Mouse (Mus musculus) induced T-regulatory cell, adult 2 months (primary cell): ENCODE measurements around the gene Nog.

Source experiments
- DNase-seq: peaks from one replicate; pipeline ENCODE4 v3.0.0-alpha.2; 2012; ENCODE audit warnings: low read depth

Gene Nog

DNA sequence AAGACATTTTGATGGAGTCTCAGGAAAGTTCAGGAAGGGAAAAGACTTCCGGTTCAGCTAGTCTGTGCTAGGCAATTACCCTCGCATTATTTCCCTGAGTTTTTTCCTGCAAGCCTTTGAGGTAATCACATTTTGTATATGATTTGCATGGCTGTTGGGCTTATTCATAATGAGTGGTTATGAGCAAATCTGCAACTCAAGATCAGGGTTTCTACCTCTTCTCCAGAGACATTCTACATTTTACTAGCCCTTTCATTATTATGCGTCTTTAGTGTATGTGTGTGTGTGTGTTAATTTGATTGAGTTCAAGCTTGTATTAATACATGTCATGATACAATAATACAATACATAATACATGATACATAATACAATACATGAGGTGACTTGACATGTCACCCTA, 34.6 kb downstream of the Nog start:
- DNase-seq, result no peak

- no peak for DNase-seq
These were observed 37.1 kb downstream of the Nog start for GRCm38 (mm10) chr11:89265080-89265479.

DNA sequence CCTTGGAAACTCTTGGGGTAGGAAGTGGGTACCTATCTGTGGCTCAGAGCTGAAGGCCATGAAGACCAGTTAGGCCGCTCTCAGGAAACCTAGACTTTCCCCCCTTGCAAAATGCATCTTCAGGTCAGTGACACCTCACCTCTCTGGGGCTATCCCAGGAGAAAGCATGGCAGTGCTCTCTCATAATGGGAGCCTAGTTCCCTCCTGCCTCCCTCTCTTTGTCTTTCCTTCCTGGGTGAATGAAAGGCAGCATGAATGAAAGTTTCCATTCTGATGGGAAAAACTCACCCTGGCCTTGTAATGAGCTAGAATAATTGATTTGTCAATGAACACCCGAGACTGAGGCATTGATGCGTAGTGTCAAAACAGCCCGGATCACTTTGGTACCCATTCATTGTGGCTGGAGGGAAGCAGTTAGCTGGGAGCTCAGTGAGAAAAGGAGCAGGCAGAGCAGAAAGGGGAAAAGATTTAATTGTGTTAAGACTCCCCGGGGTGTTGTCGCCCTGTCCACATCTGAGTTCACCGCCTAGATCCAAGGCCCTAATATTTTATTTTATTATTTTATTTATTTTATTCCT, 42.7 kb downstream of the Nog start:
- DNase-seq, result no peak

GRCm38 (mm10) chr11:89257893-89258292, 44.2 kb downstream of the Nog start:
- no peak for DNase-seq

DNA sequence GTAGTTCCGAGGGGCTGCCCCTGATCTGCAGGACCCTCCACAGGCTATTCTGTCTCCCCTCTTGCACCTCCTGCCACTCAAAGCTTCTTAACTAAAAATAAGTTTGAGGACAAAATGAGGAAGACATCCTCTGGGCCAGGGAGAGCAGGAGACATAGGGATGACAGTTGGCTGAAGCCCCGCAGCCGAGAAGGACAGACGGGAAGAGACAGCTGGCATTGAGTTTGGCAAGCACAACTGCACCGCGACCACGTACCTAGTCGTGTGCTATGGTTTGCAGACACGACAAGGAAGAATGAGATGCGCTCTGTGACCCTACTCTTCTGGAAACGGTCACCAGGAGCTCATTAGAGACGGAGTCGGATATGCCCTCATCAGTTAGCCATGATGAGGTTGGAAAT, 48.2 kb downstream of the Nog start:
- no peak for DNase-seq
